Mouse (Mus musculus) kidney, postnatal 25 days (tissue): ENCODE measurements at regions not wholly inside any gene's neighbourhood (a gene's known extent, or its start where the extent isn't known, plus 50 kb on each side); places are given as distances from the start of the nearest gene placed in this dataset.
"Not testable (repeated sequence)": the region's sequence is repeated elsewhere in the genome, so short reads cannot be mapped to it uniquely, and the experiment has no call there.

Experiments
- DNase-seq, 2 experiments: peaks; one replicate each; pipeline ENCODE4 v3.0.0; 2021; ENCODE audit warnings: mixed read lengths in 2 of 2

GRCm38 (mm10) chr5:117040878-117041277 is 75.0 kb downstream of the Suds3 start:
- no peak for DNase-seq

DNA sequence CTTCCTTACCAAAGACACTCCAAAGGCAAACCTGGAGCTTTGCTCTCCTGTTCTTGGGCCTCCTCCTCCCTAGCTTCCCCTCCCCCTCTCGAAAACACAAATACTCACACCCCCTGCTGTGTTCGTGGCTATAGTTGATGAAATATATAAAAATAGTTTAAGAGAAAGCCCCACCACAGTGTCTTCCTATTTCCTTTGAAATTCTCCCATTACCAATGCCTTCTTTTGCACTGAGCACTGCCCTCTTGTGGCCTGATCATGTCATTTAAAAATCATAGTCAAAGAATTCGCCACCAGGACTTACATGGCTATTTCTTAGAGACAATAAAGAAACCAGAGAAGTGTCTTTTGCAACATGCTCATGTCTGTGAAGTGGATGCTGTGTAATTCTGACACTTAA is 78.7 kb downstream of the Suds3 start:
- peak in 1 of 2 experiments; percentile 40 for DNase-seq

GRCm38 (mm10) chr5:117032130-117032529 is 83.8 kb downstream of the Suds3 start:
- no peak for DNase-seq

DNA sequence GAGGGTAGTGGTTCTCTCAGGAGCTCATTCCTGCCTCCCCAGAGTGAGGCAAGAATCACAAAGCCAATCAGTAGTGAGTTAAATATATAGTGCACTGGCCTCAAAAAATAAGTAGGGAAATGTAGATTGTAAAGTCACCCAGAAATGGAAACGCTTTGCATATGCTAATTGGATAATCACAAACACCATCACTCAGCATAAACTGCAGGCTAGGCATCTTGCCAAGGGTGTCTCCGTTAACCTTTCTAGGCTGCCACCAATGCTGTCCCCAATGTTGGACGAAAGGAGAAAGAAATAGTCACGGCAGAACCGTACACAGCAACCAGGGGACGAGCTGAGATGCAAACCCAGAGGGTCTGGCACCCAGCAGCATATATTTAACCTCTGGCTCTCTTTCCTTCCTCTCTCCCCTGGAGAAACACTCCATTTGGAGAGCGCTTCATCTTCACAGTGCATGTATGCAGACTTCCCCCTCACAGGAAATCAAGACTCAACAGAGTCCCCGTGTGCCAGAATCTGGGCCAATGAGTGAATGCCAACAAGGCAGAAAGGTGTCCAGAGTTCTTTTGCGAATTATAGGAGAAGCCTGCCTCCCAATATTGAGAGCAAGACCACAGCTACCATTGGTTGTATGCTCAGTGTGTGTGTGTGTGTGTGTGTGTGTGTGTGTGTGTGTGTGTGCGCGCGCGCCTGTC is 90.1 kb downstream of the Suds3 start:
- no peak for DNase-seq

GRCm38 (mm10) chr5:117018419-117019150 is 97.3 kb downstream of the Suds3 start:
- DNase-seq, result no peak

GRCm38 (mm10) chr5:117011128-117011527 is 104.8 kb downstream of the Suds3 start:
- DNase-seq, result no peak

- DNase-seq, result peak in 1 of 2 experiments; percentile 2
Observed at GRCm38 (mm10) chr5:117000770-117001201, 115.1 kb downstream of the Suds3 start.

- no peak for DNase-seq
Observed at GRCm38 (mm10) chr5:116994508-116994907, 121.4 kb downstream of the Suds3 start.

DNA sequence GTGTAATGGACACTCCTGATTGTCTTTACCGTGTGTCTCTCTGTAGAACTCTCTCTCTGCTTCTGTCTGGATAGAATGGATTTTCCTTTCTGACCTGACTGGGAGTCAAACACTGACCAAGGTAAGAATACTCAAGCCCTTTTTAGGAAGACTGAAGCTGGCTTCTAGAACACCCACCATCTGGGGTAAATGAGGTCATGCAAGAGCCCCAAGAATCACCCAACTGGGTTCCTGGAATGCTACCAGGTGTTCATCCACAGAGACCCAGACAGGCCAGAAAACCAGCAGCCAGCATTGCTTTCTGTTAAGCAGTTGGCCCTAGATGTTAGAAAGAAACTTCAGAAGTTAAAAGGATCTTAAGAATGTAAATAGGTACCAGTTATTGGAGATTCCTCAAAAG is 122.2 kb downstream of the Suds3 start:
- DNase-seq, result no peak

- no peak for DNase-seq
Observed at GRCm38 (mm10) chr5:116991461-116991860, 124.5 kb downstream of the Suds3 start.

DNA sequence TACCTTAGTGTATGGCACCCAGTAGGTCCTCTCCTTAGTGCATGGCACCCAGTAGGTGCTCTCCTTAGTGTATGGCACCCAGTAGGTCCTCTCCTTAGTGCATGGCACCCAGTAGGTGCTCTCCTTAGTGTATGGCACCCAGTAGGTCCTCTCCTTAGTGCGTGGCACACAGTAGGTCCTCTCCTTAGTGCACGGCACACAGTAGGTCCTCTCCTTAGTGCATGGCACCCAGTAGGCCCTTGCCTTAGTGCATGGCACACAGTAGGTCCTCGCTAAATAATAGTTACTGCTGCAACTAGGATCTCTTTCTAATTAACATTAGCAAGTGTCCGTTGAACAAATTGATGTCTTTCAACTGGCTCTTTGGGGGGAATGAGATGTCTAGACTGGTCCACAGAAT is 144.4 kb downstream of the Suds3 start:
- DNase-seq, result not testable (repeated sequence)

GRCm38 (mm10) chr5:116964171-116964570 is 151.7 kb downstream of the Suds3 start:
- no peak for DNase-seq

DNA sequence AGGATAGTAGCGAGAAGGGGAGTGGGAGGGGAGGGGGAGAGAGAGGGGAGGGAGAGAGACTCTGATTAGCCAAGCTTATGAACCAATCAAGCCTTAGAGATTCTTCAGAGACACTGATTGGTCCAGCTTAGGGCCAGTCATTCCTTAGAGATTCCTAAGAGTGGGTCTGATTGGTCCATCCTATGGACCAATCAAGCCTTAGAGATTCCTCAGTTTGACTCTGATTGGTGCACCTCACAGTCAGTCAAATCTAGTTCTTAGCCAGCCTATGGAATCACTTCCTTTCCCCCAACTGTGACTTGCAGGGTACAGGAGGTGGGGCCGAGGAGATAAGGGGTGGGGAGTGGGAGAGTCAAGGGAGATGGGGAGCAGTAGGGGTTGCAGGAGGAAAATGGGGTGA is 152.8 kb downstream of the Suds3 start:
- DNase-seq, result no peak

- DNase-seq, result no peak
Observed at GRCm38 (mm10) chr5:116960041-116960440, 155.9 kb downstream of the Suds3 start.

DNA sequence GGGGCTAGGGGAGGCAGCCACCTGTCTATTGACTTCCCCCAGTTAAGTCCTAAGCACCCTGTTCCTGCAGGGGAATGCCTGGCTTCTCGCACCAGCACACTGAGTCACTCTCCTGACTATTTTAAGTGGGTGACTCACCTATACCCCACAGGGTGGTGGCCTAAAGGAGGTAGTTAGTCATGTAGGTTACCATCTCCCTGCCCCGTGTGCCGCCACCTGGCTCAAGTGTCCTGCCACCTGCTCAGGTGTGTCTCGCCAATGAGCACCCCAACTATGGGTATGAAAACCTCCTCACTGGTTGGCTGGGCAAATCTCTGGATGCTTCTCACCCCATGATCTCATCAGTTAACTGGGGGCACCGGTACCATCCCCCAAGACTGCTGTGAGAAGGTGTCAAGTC is 157.8 kb downstream of the Suds3 start:
- DNase-seq, result no peak

GRCm38 (mm10) chr5:116956572-116956971 is 159.3 kb downstream of the Suds3 start:
- DNase-seq, result no peak

- DNase-seq, result no peak
Observed at GRCm38 (mm10) chr5:116950280-116950881, 165.5 kb downstream of the Suds3 start.

GRCm38 (mm10) chr5:116934585-116934984 is 181.3 kb downstream of the Suds3 start:
- no peak for DNase-seq

DNA sequence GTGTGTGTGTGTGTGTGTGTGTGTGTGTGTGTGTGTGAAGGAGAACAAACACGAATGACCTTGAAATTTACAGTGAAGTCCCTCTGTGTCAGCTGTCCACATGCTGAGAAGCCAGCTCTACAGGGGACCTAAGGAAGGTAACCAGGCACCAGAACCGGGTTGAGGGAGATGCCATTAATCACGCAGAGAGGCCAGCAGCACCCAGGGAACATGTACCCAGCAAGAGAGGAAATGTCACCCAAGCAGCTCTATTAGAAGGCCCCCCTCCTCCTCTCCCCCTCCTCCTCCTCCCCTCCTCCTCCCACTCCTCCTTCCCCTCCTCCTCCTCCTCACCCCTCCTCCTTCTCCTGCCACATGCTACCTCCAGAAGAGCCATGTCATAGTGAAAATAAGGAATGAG is 181.8 kb downstream of the Suds3 start:
- no peak for DNase-seq

- no peak for DNase-seq
Observed at GRCm38 (mm10) chr5:116933105-116933504, 182.8 kb downstream of the Suds3 start.

DNA sequence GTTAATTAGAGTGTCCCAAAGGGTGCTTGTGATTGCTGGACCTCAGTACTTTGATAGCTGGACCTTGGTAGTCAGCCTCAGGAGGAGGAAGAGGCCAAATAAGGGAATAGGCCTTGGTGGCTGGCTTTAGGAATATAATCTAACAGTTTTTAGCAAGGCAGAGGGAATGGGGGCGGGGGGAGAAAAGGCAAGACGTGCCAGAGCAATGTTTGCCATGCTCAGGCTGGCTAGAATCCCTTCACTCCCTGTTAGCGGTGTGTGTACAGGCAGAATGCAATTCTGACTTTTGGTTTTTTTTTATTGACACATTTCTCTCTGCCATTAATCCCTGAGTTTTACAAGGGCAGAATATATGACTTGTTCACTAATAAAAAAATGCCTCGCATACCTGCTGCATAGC is 192.2 kb downstream of the Suds3 start:
- DNase-seq, result no peak

DNA sequence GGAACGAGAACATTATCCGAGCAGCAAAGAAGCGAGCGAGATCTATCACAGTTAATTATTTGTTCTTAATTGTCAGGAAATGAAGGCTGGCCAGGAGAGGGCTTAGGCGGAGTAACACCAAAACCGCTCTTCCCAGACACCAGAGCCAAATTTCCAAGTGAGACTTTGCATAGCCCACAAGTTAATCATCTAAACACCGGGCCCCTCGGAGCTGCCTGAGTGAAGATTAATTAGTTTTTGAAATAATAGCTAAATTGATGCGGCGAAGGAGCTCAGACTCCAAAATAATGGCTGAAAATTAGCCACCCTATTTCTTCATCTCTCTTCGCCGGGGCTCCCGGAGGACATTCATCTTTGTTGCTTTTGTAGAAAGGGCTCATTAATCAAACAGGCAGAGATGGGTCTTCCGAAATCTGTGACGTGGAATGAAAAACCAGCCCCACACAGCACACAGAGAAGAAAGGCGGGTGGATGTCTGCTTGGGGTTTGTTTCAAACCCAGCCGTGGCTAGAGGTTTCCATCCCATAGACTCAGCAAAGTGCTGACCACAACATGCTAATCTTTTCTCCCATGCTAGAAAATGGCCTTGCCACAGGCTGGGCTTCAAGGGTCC is 193.7 kb downstream of the Suds3 start:
- DNase-seq, result no peak

- DNase-seq, result peak in 1 of 2 experiments; percentile 5
Observed at GRCm38 (mm10) chr5:116914876-116915275, 201.0 kb downstream of the Suds3 start.

GRCm38 (mm10) chr5:116900846-116901245 is 215.1 kb downstream of the Suds3 start:
- DNase-seq, result no peak
